Mouse (Mus musculus) ES-E14 (cell line): ENCODE results near the gene Hyal1.

ENCODE experiments used
- HCFC1 ChIP-seq: IDR thresholded peaks from 2 replicates; pipeline ENCODE4 v1.6.1; 2012; ENCODE audit warnings: low read length, inconsistent platforms, borderline replicate concordance; ENCODE audit not compliant: insufficient read depth
- MAFK ChIP-seq: IDR thresholded peaks from 2 replicates; pipeline ENCODE4 v1.6.1; 2014; ENCODE audit warnings: mild to moderate bottlenecking, low read depth, low read length, inconsistent platforms; ENCODE audit not compliant: insufficient read depth
- ZC3H11A ChIP-seq: IDR thresholded peaks from 2 replicates; pipeline ENCODE4 v1.6.1; 2012; ENCODE audit warnings: low read depth, mild to moderate bottlenecking, inconsistent platforms, low read length, borderline replicate concordance
- ZNF384 ChIP-seq: IDR thresholded peaks from 2 replicates; pipeline ENCODE4 v1.6.1; 2012; ENCODE audit warnings: low read depth, low read length, inconsistent platforms

DNA sequence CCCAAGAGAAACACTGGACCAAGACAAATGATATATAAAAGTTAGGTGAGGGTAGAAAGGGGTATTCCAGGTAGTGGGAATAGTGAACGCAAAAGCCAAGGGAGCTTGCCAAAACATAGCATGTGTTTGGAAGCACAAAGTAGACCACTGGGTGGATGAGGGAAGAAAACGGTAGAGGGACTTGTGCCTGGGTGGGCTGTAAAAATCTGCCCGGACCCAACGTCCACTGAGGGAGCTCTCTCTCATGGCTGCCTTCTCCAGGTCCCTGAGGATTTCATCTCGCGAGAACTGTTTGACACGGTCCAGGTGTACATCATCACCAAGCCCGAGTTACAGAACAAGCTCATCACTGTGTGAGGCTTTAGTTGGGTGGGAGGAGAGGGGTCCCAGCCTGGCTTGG is 34.0 kb upstream of the Hyal1 start:
- TF ChIP-seq MAFK (no peak), ZC3H11A (no peak), HCFC1 (no peak), ZNF384 (no peak)
